Comparison of ENCODE assay signal across 10 mouse cellular contexts in genomic region chr12:110974295-110974694, GRCm38 (mm10). TPM values are rescaled to one million over a fixed set of nuclear protein-coding genes. Genes with fewer than 3 reads are reported as not detected.
DNase-seq lines count a peak whose midpoint lies in the region; ATAC-seq and TF ChIP-seq lines count a peak whose summit lies in the region.
"Had no signal": no experiment of that assay in that cellular context is flagged by ENCODE, and none has a peak within 500 bp of the region (broad histone marks: within the 10 kb centered on the region; RNA-seq: fewer than 3 reads in every experiment).

No protein-coding gene starts in this region.

- H3K9ac ChIP-seq in liver, embryonic 11.5 days (ENCODE audit: low read depth, low read length), result peak overlapping the region; percentile 58
- H3K9ac ChIP-seq in stomach, embryonic 15.5 days, result no peak overlapping the region
- H3K9ac ChIP-seq: neural tube, embryonic 12.5 days had no signal

- H3K36me3 ChIP-seq in liver, embryonic 11.5 days (ENCODE audit: control insufficient read depth, insufficient read depth, low read length), result peaks cover 29% of the 10 kb centered on the region
- H3K36me3 ChIP-seq in stomach, embryonic 15.5 days, result peaks cover 15% of the 10 kb centered on the region
- H3K36me3 ChIP-seq in kidney, adult 2 months (ENCODE audit: control insufficient read depth, insufficient read depth, low read length), result no peaks in the 10 kb centered on the region

- H3K27ac ChIP-seq in liver, embryonic 11.5 days (ENCODE audit: low read depth, low read length), result peak overlapping the region; percentile 92
- H3K27ac ChIP-seq in stomach, embryonic 15.5 days, result no peak overlapping the region
- H3K27ac ChIP-seq in kidney, adult 2 months (ENCODE audit: insufficient read depth, low read depth, low read length), result no peak overlapping the region
- H3K27ac ChIP-seq: neural tube, embryonic 12.5 days had no signal

- H3K9me3 ChIP-seq in liver, embryonic 11.5 days (ENCODE audit: control insufficient read depth, low read length), result no peaks in the 10 kb centered on the region
- no peaks in the 10 kb centered on the region for H3K9me3 ChIP-seq in stomach, embryonic 15.5 days
- H3K9me3 ChIP-seq: neural tube, embryonic 12.5 days had no signal

- H3K27me3 ChIP-seq in liver, embryonic 11.5 days (replicated peaks; ENCODE audit: control insufficient read depth, insufficient read depth, low read length), result no peaks in the 10 kb centered on the region
- no peaks in the 10 kb centered on the region for H3K27me3 ChIP-seq in stomach, embryonic 15.5 days (replicated peaks)
- H3K27me3 ChIP-seq in kidney, adult 2 months (replicated peaks; ENCODE audit: control insufficient read depth, insufficient read depth, low read length), result no peaks in the 10 kb centered on the region
- H3K27me3 ChIP-seq: neural tube, embryonic 12.5 days had no signal

- TF ChIP-seq CTCF in kidney, adult 2 months (conservative IDR thresholded peaks at IDR 0.05; ENCODE audit: insufficient read depth, insufficient read length, low read depth, low read length), result no peak

- DNase-seq in spleen, adult 12 weeks (ENCODE audit: low spot score), result peak; percentile 65
- no peak for DNase-seq in spleen, adult 18-20 months
- peak; percentile 58 for DNase-seq in heart, adult 8-10 months (ENCODE audit: low spot score)
- peak; percentile 67 for DNase-seq in liver, embryonic 11.5 days (ENCODE audit: low spot score)
- DNase-seq in kidney, adult 2 months, result no peak
- DNase-seq in urinary bladder, adult 18-20 months (ENCODE audit: low spot score in 2 of 2), result no peak
- no peak for DNase-seq in MN1 (ENCODE audit: low spot score)
- DNase-seq: lung, postnatal 14 days had no signal

- no peak overlapping the region for H3K4me3 ChIP-seq in liver, embryonic 11.5 days (ENCODE audit: low read depth, low read length)
- no peak overlapping the region for H3K4me3 ChIP-seq in stomach, embryonic 15.5 days (replicated peaks)
- no peak overlapping the region for H3K4me3 ChIP-seq in kidney, adult 2 months (ENCODE audit: insufficient read depth, low read depth, low read length)
- H3K4me3 ChIP-seq: neural tube, embryonic 12.5 days had no signal

- 38% methylated on average over 7 of the region's 7 CpGs for WGBS in liver, embryonic 11.5 days
- 85% methylated on average over 7 of the region's 7 CpGs for WGBS in stomach, embryonic 15.5 days
- WGBS in kidney, adult 2 months, result 87% methylated on average over 7 of the region's 7 CpGs

- peaks cover 62% of the 10 kb centered on the region for H3K4me1 ChIP-seq in liver, embryonic 11.5 days (replicated peaks; ENCODE audit: control insufficient read depth, insufficient read depth, low read length)
- peaks cover 11% of the 10 kb centered on the region for H3K4me1 ChIP-seq in stomach, embryonic 15.5 days
- peaks cover 6% of the 10 kb centered on the region; the same call in 1 of the 2 replicates for H3K4me1 ChIP-seq in kidney, adult 2 months (ENCODE audit: control insufficient read depth, insufficient read depth, low read length)

- H3K4me2 ChIP-seq in liver, embryonic 11.5 days, result peak overlapping the region; percentile 98
- no peak overlapping the region for H3K4me2 ChIP-seq in stomach, embryonic 15.5 days
- H3K4me2 ChIP-seq: neural tube, embryonic 12.5 days had no signal

- no peak for TF ChIP-seq POLR2A in kidney, adult 2 months (IDR thresholded peaks at IDR 0.05; ENCODE audit: low read depth, low read length)

- peak; percentile 86 for ATAC-seq in liver, embryonic 11.5 days (replicated peaks; ENCODE audit: low FRiP score)
- ATAC-seq in stomach, embryonic 15.5 days (ENCODE audit: insufficient read depth, low FRiP score, low read depth), result peak; percentile 73

RNA-seq across cellular contexts. Expression of gene Ankrd9, which starts 4.5 kb away (rescaled TPM):
- total RNA-seq in heart, adult 8-10 months (2022), result 10 to 100 TPM; 61.3 to 73.8 (median 68.6) TPM
- 32.9 and 33.3 TPM in 2 replicates for polyA plus RNA-seq in liver, embryonic 11.5 days (2014; fragmentation: Nextera tagmentation; extraction: Ambion mirVana)
- 16.6 and 20.9 TPM in 2 replicates for polyA plus RNA-seq in stomach, embryonic 15.5 days (2015; fragmentation: Nextera tagmentation; extraction: Ambion mirVana)
- 23.9 and 28.0 TPM in 2 replicates for polyA plus RNA-seq in kidney, adult 2 months (2012; rRNA removed)

Comparison
In these comparisons a context has a peak if more than half of its experiments do, and no peak if none do; other contexts are left out.
1. DNase-seq: peak in spleen, adult 12 weeks (single experiment), heart, adult 8-10 months (single experiment) and liver, embryonic 11.5 days (single experiment); none in spleen, adult 18-20 months (0 of 2), kidney, adult 2 months (single experiment), urinary bladder, adult 18-20 months (0 of 2) and MN1 (single experiment).